Mouse (Mus musculus): ENCODE results near the gene B4galt2. TPM values are rescaled to one million over a fixed set of nuclear protein-coding genes. Genes with fewer than 3 reads are reported as not detected.

The B4galt2 gene
- polyA plus RNA-seq, 1 experiment from 2014 or later: 20.9 TPM

DNA sequence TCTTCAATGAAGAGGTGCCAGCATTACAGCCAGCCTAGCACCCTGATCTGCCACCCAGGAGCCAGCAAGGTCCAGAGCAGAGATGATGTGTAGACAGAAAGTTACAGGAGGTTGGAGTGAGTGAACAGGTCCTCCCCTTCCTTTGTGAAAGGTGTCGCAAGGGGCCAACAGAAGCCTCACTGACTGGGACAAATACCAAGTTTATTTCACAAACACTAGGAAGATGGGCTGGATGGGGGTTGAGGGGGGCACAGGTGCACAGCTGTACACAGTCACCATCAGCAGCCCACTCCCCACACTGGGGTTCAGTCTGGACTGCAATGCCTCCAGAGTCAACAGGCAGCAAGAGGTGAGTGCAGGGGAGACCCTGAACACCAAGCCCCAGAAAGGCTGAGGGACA lies 859 bp upstream of the B4galt2 start:
- H3K27ac ChIP-seq: no peak overlapping the region
- H3K4me1 ChIP-seq: peaks cover 69% of the 10 kb centered on the region
- no peaks in the 10 kb centered on the region for H3K9me3 ChIP-seq
- H3K27me3 ChIP-seq (ENCODE audit: poor library complexity, severe bottlenecking): no peaks in the 10 kb centered on the region
- peak overlapping the region; percentile 92 for H3K4me3 ChIP-seq
- peaks cover 54% of the 10 kb centered on the region for H3K36me3 ChIP-seq (replicated peaks)
- no peak for DNase-seq (ENCODE audit: extremely low spot score, low spot score)
- 100% methylated on average over 1 of the region's 1 CpGs for WGBS

DNA sequence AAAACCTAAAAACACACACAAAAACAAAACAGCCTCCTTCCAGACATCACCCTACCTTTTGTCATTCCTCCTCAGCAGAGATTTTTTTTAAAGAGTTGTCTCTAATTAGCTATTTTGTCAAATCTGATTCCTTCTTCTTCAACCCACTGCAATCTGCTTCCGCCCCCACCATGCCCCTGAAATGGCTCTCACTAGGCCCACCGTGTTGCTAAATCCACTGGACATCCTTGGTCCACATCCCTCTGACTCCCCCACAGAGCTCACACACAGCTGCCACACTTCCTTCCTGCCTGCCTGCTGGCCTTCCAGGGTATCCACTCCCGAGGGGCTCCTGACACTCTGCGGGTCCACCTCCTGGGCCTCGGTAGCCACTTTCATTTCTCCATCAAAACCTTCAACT lies 4.6 kb downstream of the B4galt2 start:
- DNase-seq (ENCODE audit: extremely low spot score, low spot score): no peak
- Histone ChIP-seq H3K9me3 (no peaks in the 10 kb centered on the region), H3K36me3 (replicated peaks) (peaks cover 76% of the 10 kb centered on the region), H3K4me3 (no peak overlapping the region), H3K4me1 (peaks cover 35% of the 10 kb centered on the region), H3K27me3 (ENCODE audit: poor library complexity, severe bottlenecking) (no peaks in the 10 kb centered on the region), H3K27ac (no peak overlapping the region)
- 87% methylated on average over 5 of the region's 5 CpGs for WGBS

DNA sequence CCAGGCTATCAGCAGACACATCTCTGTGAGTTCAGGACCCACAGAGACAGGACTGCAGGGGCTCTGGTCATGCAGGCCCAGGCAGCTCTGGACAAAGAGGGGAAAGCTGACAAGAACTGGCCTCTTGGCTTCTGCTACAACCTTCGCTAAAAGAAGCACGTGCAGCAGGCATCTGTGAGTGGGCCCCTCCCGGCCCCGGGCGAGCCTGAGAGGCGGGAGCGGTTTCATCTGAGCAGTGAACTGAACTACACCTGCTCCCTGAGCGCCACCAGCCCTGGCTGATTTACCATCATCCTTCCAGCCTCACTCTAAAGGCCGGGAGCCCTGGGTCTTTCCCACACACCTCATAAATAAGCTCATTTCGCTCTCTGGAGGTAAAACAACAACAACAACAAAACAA lies 5.0 kb downstream of the B4galt2 start:
- no peak for DNase-seq (ENCODE audit: extremely low spot score, low spot score)
- peaks cover 80% of the 10 kb centered on the region for H3K36me3 ChIP-seq (replicated peaks)
- no peaks in the 10 kb centered on the region for H3K27me3 ChIP-seq (ENCODE audit: poor library complexity, severe bottlenecking)
- WGBS: 82% methylated on average over 10 of the region's 10 CpGs
- H3K4me1 ChIP-seq: peaks cover 33% of the 10 kb centered on the region
- H3K9me3 ChIP-seq: no peaks in the 10 kb centered on the region
- H3K4me3 ChIP-seq: no peak overlapping the region
- H3K27ac ChIP-seq: no peak overlapping the region

DNA sequence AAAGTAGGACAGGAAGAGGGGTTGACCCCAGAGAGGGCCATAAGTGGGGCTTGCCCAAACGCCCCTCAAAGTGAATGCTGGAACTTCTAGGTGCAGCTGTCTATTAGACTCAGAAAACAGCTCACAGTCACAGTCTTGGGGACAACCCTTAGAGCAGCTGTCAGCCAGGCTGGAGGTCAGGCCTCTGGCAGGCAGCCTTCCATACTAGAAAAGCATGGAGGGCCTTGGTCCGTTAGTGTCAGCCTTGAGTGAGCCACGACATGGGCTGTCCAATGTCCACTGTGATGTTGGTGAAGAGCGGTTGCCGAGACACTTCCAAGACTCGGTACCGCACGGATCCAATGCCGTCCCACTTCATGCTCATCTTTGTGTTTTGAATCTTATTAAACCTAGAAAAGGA lies 9.7 kb downstream of the B4galt2 start:
- Histone ChIP-seq H3K36me3 (replicated peaks) (peaks cover 57% of the 10 kb centered on the region), H3K4me3 (no peak overlapping the region), H3K27me3 (ENCODE audit: poor library complexity, severe bottlenecking) (0 out of 2 replicates have a peak, but pooled peaks cover 3% of the 10 kb centered on the region), H3K9me3 (no peaks in the 10 kb centered on the region), H3K4me1 (peaks cover 38% of the 10 kb centered on the region), H3K27ac (no peak overlapping the region)
- no peak for DNase-seq (ENCODE audit: extremely low spot score, low spot score)
- WGBS: 93% methylated on average over 9 of the region's 9 CpGs

DNA sequence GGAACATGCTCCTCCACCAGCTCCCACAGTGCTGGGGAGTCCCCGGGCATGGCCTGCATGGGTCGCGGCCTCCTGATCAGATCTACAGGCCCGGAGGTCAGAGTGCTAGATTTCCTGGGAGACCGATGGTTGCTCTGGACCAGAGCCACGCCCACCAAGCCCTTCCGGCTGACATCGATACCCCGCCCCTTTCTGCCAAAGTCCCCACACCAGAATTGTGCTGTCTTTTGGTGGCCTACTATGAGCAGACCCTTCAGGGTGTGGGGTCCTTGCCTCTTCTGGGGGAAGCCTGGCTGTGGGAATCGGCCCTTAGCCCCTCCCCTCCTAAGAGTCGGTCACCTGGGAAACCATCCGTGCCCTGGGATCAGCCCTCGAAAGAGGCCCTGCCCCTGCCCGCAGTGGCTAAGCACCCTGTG lies 10.8 kb downstream of the B4galt2 start, which contains the start of gene Ccdc24:
Gene Ccdc24, minus strand, starts transcription at position 87 of the 416 bp plus-strand sequence.
- DNase-seq (ENCODE audit: extremely low spot score, low spot score): peak; percentile 42

DNA sequence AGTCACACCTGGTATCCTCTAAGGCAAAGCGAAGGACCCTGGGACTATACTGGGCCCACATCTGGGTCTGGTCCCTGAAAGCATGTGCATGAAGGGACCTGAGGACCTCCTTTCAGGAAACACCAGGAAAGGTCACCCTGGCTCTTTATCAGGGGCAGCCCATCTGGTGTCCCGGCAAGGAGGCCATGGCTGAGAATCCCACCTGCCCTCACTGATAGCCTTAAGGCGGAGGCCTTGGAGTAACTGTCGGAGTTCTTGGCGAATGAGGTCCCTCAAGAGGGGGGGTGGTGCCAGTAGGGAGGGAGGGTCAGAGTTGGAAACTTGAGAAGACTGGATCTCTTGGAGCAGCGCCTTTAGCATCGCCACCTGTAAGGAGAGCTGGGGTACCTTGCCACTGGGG lies 11.5 kb downstream of the B4galt2 start:
- Histone ChIP-seq H3K4me1 (peaks cover 50% of the 10 kb centered on the region), H3K9me3 (no peaks in the 10 kb centered on the region), H3K36me3 (replicated peaks) (peaks cover 41% of the 10 kb centered on the region), H3K4me3 (peak overlapping the region; percentile 34; the same call in 1 of the 2 replicates), H3K27ac (no peak overlapping the region), H3K27me3 (ENCODE audit: poor library complexity, severe bottlenecking) (peaks cover 19% of the 10 kb centered on the region)
- no peak for DNase-seq (ENCODE audit: extremely low spot score, low spot score)
- 57% methylated on average over 7 of the region's 7 CpGs for WGBS

More for the DNA sequence above, 10.8 kb downstream of the B4galt2 start, which contains the start of gene Ccdc24:
- Histone ChIP-seq H3K4me1 (peaks cover 47% of the 10 kb centered on the region), H3K4me3 (peak within 1 kb of the TSS; percentile 34), H3K9me3 (no peaks in the 10 kb centered on the region), H3K36me3 (replicated peaks) (peaks cover 48% of the 10 kb centered on the region), H3K27ac (peak within 1 kb of the TSS; percentile 36), H3K27me3 (ENCODE audit: poor library complexity, severe bottlenecking) (peaks cover 12% of the 10 kb centered on the region; the same call in 1 of the 2 replicates)
- 10% methylated on average over 14 of the region's 14 CpGs for WGBS

DNA sequence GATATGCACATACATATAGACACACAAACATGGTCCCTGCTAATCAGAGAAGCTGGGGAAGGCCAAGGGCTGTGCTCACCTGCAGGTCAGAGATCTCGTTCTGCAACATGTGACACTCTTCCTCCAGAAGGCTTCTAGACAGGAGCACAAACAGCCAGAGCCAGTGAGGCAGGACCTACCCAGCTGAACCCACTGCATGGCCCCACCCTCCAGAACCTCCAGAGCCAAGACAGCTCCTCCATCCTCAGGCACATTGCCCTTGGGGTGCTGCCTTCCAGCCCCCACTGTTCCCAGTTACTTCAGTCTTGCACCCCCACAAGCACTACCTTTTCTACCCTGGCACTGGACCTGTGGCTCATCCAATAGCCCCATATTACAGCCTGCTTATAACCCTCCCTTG lies 12.8 kb downstream of the B4galt2 start:
- Histone ChIP-seq H3K27ac (no peak overlapping the region), H3K36me3 (replicated peaks) (peaks cover 29% of the 10 kb centered on the region), H3K27me3 (ENCODE audit: poor library complexity, severe bottlenecking) (peaks cover 21% of the 10 kb centered on the region), H3K4me3 (no peak overlapping the region), H3K4me1 (peaks cover 58% of the 10 kb centered on the region), H3K9me3 (no peaks in the 10 kb centered on the region)
- WGBS: 76% methylated on average over 1 of the region's 1 CpGs
- no peak for DNase-seq (ENCODE audit: extremely low spot score, low spot score)

DNA sequence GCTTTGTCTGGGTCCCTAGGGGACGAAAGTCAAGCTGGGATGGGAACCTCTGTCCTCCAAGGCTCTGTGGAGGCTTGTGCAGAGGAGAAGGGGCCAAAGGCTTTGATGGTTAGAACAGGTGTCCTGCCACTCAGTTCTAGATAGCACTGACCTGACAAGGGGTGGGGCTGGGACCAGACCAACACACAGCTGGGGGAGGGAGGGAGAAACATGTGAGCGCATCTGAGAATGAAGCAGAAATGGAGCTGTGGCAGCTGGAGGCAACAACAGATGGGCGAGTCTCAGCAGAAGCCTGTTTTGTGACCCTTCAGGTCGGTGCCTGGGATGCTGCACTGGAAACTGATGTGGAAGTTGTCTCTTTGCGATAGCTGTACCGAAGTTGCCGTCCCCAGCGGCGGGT lies 14.0 kb downstream of the B4galt2 start:
- 79% methylated on average over 9 of the region's 9 CpGs for WGBS
- peaks cover 58% of the 10 kb centered on the region for H3K4me1 ChIP-seq
- no peaks in the 10 kb centered on the region for H3K9me3 ChIP-seq
- H3K36me3 ChIP-seq (replicated peaks): peaks cover 22% of the 10 kb centered on the region
- H3K27ac ChIP-seq: no peak overlapping the region
- no peak for DNase-seq (ENCODE audit: extremely low spot score, low spot score)
- H3K4me3 ChIP-seq: no peak overlapping the region
- H3K27me3 ChIP-seq (ENCODE audit: poor library complexity, severe bottlenecking): peaks cover 21% of the 10 kb centered on the region

DNA sequence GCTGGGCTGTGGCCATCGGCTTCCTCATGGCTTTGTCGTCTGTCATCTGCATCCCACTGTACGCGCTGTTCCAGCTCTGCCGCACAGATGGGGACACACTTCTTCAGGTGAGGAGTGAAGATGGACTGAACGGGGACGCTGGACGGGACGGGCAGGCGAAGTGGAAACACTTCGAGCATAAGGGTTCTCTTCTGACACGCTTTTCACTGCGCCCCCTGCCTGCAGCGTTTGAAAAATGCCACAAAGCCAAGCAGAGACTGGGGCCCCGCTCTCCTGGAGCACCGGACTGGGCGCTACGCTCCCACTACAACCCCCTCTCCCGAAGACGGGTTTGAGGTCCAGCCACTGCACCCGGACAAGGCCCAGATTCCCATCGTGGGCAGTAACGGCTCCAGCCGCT lies 15.5 kb downstream of the B4galt2 start:
- Histone ChIP-seq H3K36me3 (replicated peaks) (peaks cover 7% of the 10 kb centered on the region; the same call in 1 of the 2 replicates), H3K9me3 (no peaks in the 10 kb centered on the region), H3K4me1 (peaks cover 57% of the 10 kb centered on the region), H3K27ac (peak overlapping the region; percentile 37; the same call in 1 of the 2 replicates), H3K27me3 (ENCODE audit: poor library complexity, severe bottlenecking) (peaks cover 21% of the 10 kb centered on the region), H3K4me3 (peak overlapping the region; percentile 18; the same call in 1 of the 2 replicates)
- peak; percentile 62 for DNase-seq (ENCODE audit: extremely low spot score, low spot score)
- 18% methylated on average over 24 of the region's 24 CpGs for WGBS

DNA sequence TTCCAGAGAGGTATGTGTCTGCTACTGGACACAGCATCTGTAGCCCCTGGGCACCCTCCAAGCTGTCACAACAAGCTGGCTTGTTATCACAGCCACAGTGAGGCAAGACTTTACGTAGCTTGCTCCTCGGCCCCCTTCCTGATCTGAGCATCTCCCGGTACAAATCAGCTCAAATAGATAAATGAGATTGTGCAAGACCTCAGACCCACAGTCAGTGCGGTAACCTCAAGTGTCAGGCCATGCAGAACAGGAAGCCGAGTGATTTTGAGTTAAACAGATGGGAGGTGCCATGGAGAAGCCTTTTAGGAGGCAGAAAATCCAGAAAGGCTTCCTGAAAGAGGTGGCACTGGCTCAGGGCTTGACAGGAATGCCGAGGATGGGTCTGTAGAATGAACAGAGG lies 16.3 kb downstream of the B4galt2 start:
- Histone ChIP-seq H3K4me1 (peaks cover 50% of the 10 kb centered on the region), H3K27me3 (ENCODE audit: poor library complexity, severe bottlenecking) (peaks cover 21% of the 10 kb centered on the region), H3K36me3 (replicated peaks) (peaks cover 7% of the 10 kb centered on the region; the same call in 1 of the 2 replicates), H3K9me3 (no peaks in the 10 kb centered on the region), H3K4me3 (no peak overlapping the region), H3K27ac (no peak overlapping the region)
- 82% methylated on average over 6 of the region's 6 CpGs for WGBS
- DNase-seq (ENCODE audit: extremely low spot score, low spot score): no peak

DNA sequence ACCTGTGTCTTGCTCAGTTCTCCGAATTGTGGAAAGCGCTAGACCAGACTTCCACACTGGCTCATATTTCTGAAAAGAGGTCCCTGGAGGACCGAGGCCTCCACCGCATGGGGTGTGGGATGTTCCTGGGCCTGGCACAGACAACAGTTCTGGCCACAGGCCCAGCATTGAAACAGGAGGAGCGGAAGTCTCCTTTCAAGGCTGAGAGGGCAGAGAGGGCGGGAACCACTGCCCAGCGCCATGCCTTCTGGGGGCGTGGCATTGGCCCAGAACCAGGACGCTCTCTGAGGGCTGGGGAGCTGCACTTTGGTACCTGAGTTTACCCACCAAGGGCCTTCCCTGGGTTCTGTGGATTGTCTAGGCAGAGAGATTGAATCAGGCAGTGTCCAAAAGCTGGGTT lies 17.2 kb downstream of the B4galt2 start:
- Histone ChIP-seq H3K27me3 (ENCODE audit: poor library complexity, severe bottlenecking) (peaks cover 21% of the 10 kb centered on the region), H3K36me3 (replicated peaks) (peaks cover 7% of the 10 kb centered on the region; the same call in 1 of the 2 replicates), H3K4me1 (peaks cover 41% of the 10 kb centered on the region), H3K4me3 (no peak overlapping the region), H3K27ac (no peak overlapping the region), H3K9me3 (no peaks in the 10 kb centered on the region)
- WGBS: 69% methylated on average over 9 of the region's 9 CpGs
- DNase-seq (ENCODE audit: extremely low spot score, low spot score): no peak

DNA sequence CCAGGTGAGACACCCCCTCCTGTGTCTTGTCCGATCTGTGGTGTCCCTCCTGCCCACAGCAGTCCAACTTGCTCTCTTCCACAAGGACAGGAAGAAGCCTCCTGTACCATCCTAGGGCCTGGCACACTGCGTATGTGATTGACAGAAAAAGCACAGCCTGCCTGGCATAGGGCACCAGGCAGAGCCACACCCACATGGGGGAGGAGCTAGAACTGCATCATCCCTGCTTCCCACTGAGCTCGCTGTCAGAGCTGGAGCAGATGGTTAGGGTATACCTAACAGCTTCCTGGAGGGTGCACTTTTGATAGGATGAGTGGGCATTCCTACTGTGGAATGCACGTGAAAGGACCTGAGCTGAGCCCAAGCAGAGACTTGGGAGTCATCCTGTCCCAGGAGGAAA lies 20.5 kb downstream of the B4galt2 start:
- no peak for DNase-seq (ENCODE audit: extremely low spot score, low spot score)
- WGBS: 39% methylated on average over 4 of the region's 4 CpGs
- H3K9me3 ChIP-seq: no peaks in the 10 kb centered on the region
- peaks cover 4% of the 10 kb centered on the region for H3K36me3 ChIP-seq (replicated peaks)
- no peak overlapping the region for H3K27ac ChIP-seq
- H3K4me3 ChIP-seq: no peak overlapping the region
- peaks cover 10% of the 10 kb centered on the region for H3K27me3 ChIP-seq (ENCODE audit: poor library complexity, severe bottlenecking)
- peaks cover 22% of the 10 kb centered on the region for H3K4me1 ChIP-seq

DNA sequence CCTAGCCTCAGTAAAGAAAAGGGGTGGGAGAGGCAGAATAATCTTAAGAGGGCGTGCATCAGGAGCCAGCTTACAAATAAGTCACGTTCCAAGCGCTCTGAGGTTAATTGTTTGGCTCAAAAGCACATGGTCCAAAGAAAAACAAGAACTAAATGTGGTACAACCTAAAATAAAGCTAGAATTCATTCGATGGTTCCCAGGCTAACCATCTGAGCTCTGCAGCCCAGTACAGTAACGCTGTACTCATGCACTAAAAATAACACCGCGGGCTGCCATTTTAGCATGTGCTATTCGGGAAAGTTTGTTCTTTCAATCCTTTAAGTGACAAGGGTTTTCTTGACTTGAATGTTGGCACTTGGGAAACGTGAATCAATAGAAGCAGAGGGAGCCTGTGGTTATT lies 22.7 kb downstream of the B4galt2 start:
- Histone ChIP-seq H3K4me1 (peaks cover 14% of the 10 kb centered on the region; the same call in 1 of the 2 replicates), H3K36me3 (replicated peaks) (peaks cover 13% of the 10 kb centered on the region), H3K4me3 (no peak overlapping the region), H3K27me3 (ENCODE audit: poor library complexity, severe bottlenecking) (no peaks in the 10 kb centered on the region), H3K27ac (no peak overlapping the region), H3K9me3 (no peaks in the 10 kb centered on the region)
- no peak for DNase-seq (ENCODE audit: extremely low spot score, low spot score)
- 91% methylated on average over 9 of the region's 9 CpGs for WGBS

DNA sequence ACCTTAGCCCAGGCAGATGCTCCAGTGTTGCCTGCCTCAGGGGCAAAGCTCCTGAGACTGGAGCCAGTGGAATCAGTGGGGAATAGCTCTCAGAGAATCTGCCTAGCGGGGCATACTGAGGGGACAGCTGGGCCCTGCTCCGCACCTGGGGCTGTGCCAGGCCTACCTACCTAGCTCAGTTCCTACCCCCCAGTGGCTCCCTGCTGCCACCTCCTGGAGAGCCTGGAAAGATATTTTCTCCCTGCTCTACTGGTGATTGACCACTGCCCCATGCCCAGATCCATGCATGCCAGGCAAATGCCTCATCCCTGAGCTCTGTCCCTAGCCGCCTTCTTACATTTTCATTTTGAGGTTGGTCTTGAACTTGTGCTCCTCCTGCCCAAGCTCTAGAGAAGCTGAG lies 24.5 kb downstream of the B4galt2 start:
- DNase-seq (ENCODE audit: extremely low spot score, low spot score): no peak
- 76% methylated on average over 3 of the region's 3 CpGs for WGBS

More for the DNA sequence above, 24.5 kb downstream of the B4galt2 start:
- H3K4me1 ChIP-seq: peaks cover 19% of the 10 kb centered on the region; the same call in 1 of the 2 replicates
- peaks cover 9% of the 10 kb centered on the region for H3K36me3 ChIP-seq (replicated peaks)
- no peak overlapping the region for H3K27ac ChIP-seq
- no peaks in the 10 kb centered on the region for H3K27me3 ChIP-seq (ENCODE audit: poor library complexity, severe bottlenecking)
- H3K4me3 ChIP-seq: no peak overlapping the region
- H3K9me3 ChIP-seq: no peaks in the 10 kb centered on the region
